Mouse (Mus musculus): ENCODE results near the gene Tradd.

GRCm38 (mm10) chr8:105270916-105271186 lies 6.4 kb upstream of the Tradd start:
- TF ChIP-seq GATA1 (IDR thresholded peaks at IDR 0.05; ENCODE audit: borderline replicate concordance, low read length), result no peak
- no peak for TF ChIP-seq FLI1 (IDR thresholded peaks at IDR 0.05; ENCODE audit: low read length)
